Mouse (Mus musculus): Measurements from ENCODE around the gene Gm45062. TPM values are rescaled to one million over a fixed set of nuclear protein-coding genes. Genes with fewer than 3 reads are reported as not detected.

The Gm45062 gene
- polyA plus RNA-seq, 1 experiment from 2014 or later, result 9.2 TPM

DNA sequence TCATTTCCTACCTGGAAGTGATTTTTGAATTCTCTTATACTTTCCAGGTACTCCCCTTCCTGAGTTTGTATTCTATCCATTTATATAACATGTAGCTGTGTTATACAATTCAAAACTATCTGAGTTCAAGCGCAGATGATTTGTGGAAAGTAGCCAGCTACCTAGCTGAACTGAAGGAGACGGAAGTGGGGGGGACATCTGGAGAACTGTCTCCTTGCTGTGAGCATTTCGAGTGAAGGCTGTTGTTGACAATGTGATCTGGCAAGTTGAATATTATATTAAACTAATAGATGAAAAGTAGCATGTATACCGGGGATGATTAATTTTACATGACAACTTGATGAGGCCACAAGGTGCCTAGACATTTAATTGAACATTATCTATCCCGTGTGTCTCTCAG is 196.3 kb downstream of the Gm45062 start:
- Histone ChIP-seq H3K4me1 (replicated peaks) (no peaks in the 10 kb centered on the region), H3K9ac (no peak overlapping the region), H3K4me2 (no peak overlapping the region), H3K27me3 (replicated peaks) (no peaks in the 10 kb centered on the region), H3K27ac (ENCODE audit: poor library complexity, severe bottlenecking) (no peak overlapping the region), H3K4me3 (no peak overlapping the region), H3K36me3 (no peaks in the 10 kb centered on the region), H3K9me3 (replicated peaks) (0 out of 2 replicates have a peak, but pooled peaks cover 3% of the 10 kb centered on the region)
- ATAC-seq (ENCODE audit: insufficient number of reproducible peaks, low FRiP score), result no peak
- WGBS, result 86% methylated on average over 5 of the region's 5 CpGs

DNA sequence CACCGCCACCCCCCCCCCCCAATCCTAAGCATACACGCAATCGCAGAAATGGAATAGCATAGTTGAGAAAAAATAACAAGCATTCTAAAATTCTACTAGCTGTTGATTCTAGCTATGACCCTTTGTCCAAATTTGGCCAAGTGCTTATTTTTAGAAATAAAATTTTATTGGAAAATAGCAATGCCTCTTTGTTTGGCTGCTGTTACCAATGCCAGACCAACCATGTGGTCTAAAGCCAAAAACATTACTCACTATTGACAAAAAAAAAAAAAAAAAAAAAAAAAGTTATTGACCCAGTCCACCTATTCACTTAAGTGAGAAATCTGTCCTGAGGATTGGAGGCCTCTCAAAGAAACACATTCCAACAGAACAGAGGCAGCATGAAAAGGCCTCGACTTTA is 199.3 kb downstream of the Gm45062 start:
- no peak overlapping the region for H3K9ac ChIP-seq
- H3K27ac ChIP-seq (ENCODE audit: poor library complexity, severe bottlenecking), result no peak overlapping the region
- 0 out of 2 replicates have a peak, but pooled peaks cover 3% of the 10 kb centered on the region for H3K9me3 ChIP-seq (replicated peaks)
- no peak overlapping the region for H3K4me3 ChIP-seq
- no peak overlapping the region for H3K4me2 ChIP-seq
- 85% methylated on average over 4 of the region's 4 CpGs for WGBS
- H3K36me3 ChIP-seq, result no peaks in the 10 kb centered on the region
- no peaks in the 10 kb centered on the region for H3K4me1 ChIP-seq (replicated peaks)
- no peak for ATAC-seq (ENCODE audit: insufficient number of reproducible peaks, low FRiP score)
- H3K27me3 ChIP-seq (replicated peaks), result no peaks in the 10 kb centered on the region

DNA sequence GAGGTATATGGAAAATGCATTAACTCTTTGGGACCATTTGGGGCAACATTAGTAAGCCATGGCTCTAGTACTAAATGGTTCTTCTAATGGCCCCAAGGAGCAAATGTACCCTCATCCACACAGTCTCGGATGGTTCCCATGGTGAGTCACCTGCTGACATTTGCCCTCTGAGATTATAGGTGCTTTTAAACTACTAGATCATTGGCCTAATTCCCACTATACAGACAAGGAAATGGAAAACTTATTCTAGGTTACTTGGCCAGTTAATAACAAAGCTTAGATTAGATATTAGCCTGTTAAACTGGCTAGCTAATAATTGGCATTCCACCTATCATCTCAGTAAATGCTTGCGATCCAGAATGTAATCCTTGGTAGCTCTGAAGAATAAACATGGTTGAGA is 203.2 kb downstream of the Gm45062 start:
- Histone ChIP-seq H3K4me1 (replicated peaks) (no peaks in the 10 kb centered on the region), H3K4me2 (no peak overlapping the region), H3K27me3 (replicated peaks) (no peaks in the 10 kb centered on the region), H3K4me3 (no peak overlapping the region), H3K27ac (ENCODE audit: poor library complexity, severe bottlenecking) (no peak overlapping the region), H3K9me3 (replicated peaks) (no peaks in the 10 kb centered on the region), H3K9ac (no peak overlapping the region), H3K36me3 (no peaks in the 10 kb centered on the region)
- 85% methylated on average over 2 of the region's 2 CpGs for WGBS
- ATAC-seq (ENCODE audit: insufficient number of reproducible peaks, low FRiP score), result no peak

DNA sequence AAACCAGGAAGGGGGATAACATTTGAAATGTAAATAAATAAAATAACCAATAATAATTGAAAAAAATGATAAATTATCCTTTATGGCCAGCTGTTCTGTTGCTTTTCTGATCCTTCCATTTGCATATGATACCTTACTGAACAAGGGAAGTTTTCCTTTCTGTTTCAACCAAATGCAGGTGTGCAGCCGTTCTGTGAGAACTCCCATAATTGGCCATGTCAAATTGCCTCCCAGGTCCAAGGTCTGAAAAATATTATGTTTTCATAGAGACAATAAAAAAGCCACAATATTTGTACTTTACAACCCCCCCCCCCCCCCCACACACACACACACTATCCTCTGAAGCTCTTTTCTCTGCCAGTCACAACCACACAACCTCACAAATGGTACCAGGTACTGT is 206.1 kb downstream of the Gm45062 start:
- Histone ChIP-seq H3K4me2 (no peak overlapping the region), H3K9ac (no peak overlapping the region), H3K9me3 (replicated peaks) (no peaks in the 10 kb centered on the region), H3K4me1 (replicated peaks) (no peaks in the 10 kb centered on the region), H3K27me3 (replicated peaks) (no peaks in the 10 kb centered on the region), H3K27ac (ENCODE audit: poor library complexity, severe bottlenecking) (no peak overlapping the region), H3K36me3 (no peaks in the 10 kb centered on the region), H3K4me3 (no peak overlapping the region)
- WGBS, result 72% methylated on average over 1 of the region's 1 CpGs
- ATAC-seq (ENCODE audit: insufficient number of reproducible peaks, low FRiP score), result no peak

DNA sequence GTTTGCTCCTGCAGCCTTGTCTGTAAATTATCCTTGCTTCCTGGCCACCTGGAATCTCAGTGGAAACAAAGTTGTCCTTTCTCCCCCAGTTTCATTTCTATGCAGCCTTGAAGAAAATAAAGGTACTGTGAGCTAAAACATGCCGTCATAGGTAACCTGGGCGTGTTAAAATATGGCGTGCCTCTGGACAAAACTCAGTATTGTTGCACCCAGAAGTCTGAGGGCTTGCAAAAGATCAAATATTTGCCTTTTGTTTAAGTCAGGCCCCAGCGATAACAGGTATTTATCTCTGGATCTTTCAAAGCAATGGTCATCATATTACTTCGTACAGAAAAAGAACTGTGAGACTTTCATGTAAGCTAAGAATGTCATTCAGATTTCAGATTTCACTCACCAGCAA is 206.7 kb downstream of the Gm45062 start:
- H3K36me3 ChIP-seq, result no peaks in the 10 kb centered on the region
- H3K4me1 ChIP-seq (replicated peaks), result no peaks in the 10 kb centered on the region
- no peak for ATAC-seq (ENCODE audit: insufficient number of reproducible peaks, low FRiP score)
- no peaks in the 10 kb centered on the region for H3K27me3 ChIP-seq (replicated peaks)
- H3K9ac ChIP-seq, result no peak overlapping the region
- H3K4me3 ChIP-seq, result no peak overlapping the region
- WGBS, result 82% methylated on average over 5 of the region's 5 CpGs
- H3K4me2 ChIP-seq, result no peak overlapping the region
- no peaks in the 10 kb centered on the region for H3K9me3 ChIP-seq (replicated peaks)
- H3K27ac ChIP-seq (ENCODE audit: poor library complexity, severe bottlenecking), result no peak overlapping the region

DNA sequence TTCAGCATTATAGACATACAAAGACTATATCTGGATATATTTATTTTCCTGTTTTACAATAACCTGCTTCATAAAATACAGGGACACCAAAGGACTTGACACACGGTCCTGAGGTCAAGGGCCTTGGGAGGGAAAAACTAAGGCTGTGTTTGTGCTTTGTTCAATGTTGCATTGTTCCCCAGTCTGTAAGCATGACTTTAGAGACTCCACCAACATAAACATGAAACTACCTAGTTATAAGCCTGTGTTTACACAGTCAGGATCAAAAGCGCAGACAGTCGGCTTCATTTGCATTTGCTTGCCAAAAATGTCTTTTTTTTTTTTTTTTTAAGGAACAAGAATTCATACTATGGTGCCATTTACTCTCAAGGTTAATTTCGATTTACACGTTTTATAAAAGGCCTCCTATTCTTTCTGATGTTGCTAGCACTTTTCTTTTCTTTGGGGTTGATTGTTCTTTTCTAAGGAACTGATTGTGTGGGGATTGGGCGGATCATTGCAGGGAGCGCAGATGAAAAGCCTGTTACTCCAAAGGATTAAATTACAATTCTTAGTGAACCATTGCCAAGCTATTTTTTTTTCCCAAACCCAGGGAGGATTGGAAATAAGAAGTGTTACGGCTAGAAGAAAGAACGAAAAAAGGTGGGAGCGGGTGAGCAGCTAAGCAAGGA is 208.6 kb downstream of the Gm45062 start:
- ATAC-seq (ENCODE audit: insufficient number of reproducible peaks, low FRiP score), result no peak
- no peaks in the 10 kb centered on the region for H3K27me3 ChIP-seq (replicated peaks)
- H3K4me3 ChIP-seq, result no peak overlapping the region
- WGBS, result 81% methylated on average over 10 of the region's 10 CpGs
- peaks cover 9% of the 10 kb centered on the region for H3K4me1 ChIP-seq (replicated peaks)
- H3K36me3 ChIP-seq, result no peaks in the 10 kb centered on the region
- H3K9ac ChIP-seq, result no peak overlapping the region
- no peak overlapping the region for H3K4me2 ChIP-seq
- H3K9me3 ChIP-seq (replicated peaks), result no peaks in the 10 kb centered on the region
- no peak overlapping the region for H3K27ac ChIP-seq (ENCODE audit: poor library complexity, severe bottlenecking)

DNA sequence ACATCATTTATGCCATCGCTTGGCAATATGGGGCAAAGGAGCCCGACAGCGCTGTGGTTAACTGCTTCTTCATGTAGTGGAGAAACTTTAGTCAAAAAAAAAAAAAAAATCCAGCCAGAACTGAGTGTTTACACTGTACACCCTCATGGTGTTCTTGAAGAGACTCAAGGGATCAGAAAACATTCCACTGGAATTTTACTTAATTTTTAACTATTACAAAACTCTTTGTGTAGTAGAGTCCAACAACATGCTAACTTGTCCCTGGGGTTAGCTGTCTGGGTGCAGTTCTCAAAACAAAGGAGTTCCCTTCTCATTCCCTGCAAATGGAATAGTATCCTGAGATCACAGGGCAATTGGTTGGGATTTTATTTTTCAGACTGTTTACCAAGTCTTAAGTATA is 210.7 kb downstream of the Gm45062 start:
- Histone ChIP-seq H3K9ac (no peak overlapping the region), H3K27ac (ENCODE audit: poor library complexity, severe bottlenecking) (no peak overlapping the region), H3K9me3 (replicated peaks) (no peaks in the 10 kb centered on the region), H3K36me3 (no peaks in the 10 kb centered on the region), H3K4me3 (no peak overlapping the region), H3K4me1 (replicated peaks) (peaks cover 23% of the 10 kb centered on the region), H3K4me2 (no peak overlapping the region), H3K27me3 (replicated peaks) (no peaks in the 10 kb centered on the region)
- no peak for ATAC-seq (ENCODE audit: insufficient number of reproducible peaks, low FRiP score)
- WGBS, result 88% methylated on average over 3 of the region's 3 CpGs

DNA sequence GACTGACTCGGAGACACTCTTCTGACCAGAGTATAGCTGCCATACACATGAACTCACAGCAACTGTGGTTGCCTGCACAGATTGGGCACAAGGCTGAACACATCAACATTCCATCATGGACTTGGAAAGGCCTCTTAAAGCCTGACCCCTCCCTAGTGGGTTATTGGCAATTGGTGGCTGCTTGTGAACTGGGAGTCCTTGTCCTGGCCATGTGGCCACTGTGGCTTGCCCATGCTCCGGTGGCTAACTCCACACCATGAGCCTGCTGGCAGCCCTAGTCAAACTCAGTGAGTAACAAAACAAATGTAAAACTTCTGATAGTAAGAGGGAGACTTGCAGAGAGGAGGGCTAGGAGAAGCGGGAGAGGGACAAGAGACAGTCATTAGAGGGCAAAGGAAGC is 212.9 kb downstream of the Gm45062 start:
- Histone ChIP-seq H3K4me3 (no peak overlapping the region), H3K9ac (no peak overlapping the region), H3K27ac (ENCODE audit: poor library complexity, severe bottlenecking) (peak overlapping the region; percentile 36), H3K27me3 (replicated peaks) (no peaks in the 10 kb centered on the region), H3K4me2 (no peak overlapping the region), H3K4me1 (replicated peaks) (peaks cover 23% of the 10 kb centered on the region), H3K36me3 (no peaks in the 10 kb centered on the region), H3K9me3 (replicated peaks) (no peaks in the 10 kb centered on the region)
- no peak for ATAC-seq (ENCODE audit: insufficient number of reproducible peaks, low FRiP score)
- WGBS, result 74% methylated on average over 3 of the region's 3 CpGs

DNA sequence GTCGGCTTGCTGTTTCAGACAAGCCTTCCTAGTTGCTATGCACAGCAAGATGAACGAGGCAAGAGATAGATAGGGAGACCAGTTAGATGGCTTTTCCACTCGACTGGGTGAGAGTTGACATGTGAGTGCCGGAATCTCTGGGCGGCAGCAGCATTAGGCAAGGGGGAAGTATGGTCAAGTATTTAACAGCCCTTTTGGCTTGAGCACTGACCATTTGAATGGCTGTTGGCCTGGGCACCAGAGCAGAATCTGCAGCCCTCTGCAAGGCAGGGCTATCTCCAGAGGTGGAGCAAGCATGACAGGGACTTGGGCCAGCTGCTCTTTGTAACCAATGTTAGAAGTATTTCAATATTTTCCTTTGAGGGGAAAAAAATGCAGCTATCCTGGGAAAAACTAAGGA is 213.7 kb downstream of the Gm45062 start:
- H3K9ac ChIP-seq, result no peak overlapping the region
- H3K4me3 ChIP-seq, result no peak overlapping the region
- no peak for ATAC-seq (ENCODE audit: insufficient number of reproducible peaks, low FRiP score)
- no peaks in the 10 kb centered on the region for H3K36me3 ChIP-seq
- peak overlapping the region; percentile 46; the same call in 1 of the 2 replicates for H3K27ac ChIP-seq (ENCODE audit: poor library complexity, severe bottlenecking)
- H3K4me1 ChIP-seq (replicated peaks), result peaks cover 23% of the 10 kb centered on the region
- no peaks in the 10 kb centered on the region for H3K27me3 ChIP-seq (replicated peaks)
- WGBS, result 11% methylated on average over 5 of the region's 5 CpGs
- H3K9me3 ChIP-seq (replicated peaks), result no peaks in the 10 kb centered on the region
- H3K4me2 ChIP-seq, result peak overlapping the region; percentile 8; the same call in 1 of the 2 replicates

DNA sequence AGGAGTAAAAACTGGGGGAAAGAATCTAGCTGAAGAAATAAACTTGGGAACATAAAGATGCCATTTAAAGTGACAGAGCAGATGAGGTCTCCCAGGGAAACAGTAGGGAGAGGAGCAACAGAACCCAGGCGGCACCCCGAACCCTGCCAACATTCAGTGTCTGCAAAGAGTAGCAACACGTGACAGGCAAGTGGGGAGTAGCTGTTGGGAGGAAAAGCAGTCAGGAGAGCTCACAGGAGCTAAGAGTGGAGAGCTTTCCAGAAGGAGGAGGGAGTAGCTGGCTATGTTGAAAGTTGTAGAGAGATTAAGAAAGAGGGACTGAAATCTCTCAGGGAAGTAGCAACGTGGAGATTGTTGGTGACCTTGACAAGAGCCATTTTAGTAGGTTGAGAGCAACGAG is 214.2 kb downstream of the Gm45062 start:
- no peak overlapping the region for H3K4me3 ChIP-seq
- peak overlapping the region; percentile 46 for H3K27ac ChIP-seq (ENCODE audit: poor library complexity, severe bottlenecking)
- WGBS, result 19% methylated on average over 5 of the region's 5 CpGs
- H3K4me1 ChIP-seq (replicated peaks), result peaks cover 23% of the 10 kb centered on the region
- no peak; the same call in 1 of the 2 replicates for ATAC-seq (ENCODE audit: insufficient number of reproducible peaks, low FRiP score)
- H3K27me3 ChIP-seq (replicated peaks), result no peaks in the 10 kb centered on the region
- H3K36me3 ChIP-seq, result no peaks in the 10 kb centered on the region
- H3K4me2 ChIP-seq, result no peak overlapping the region
- no peaks in the 10 kb centered on the region for H3K9me3 ChIP-seq (replicated peaks)
- no peak overlapping the region for H3K9ac ChIP-seq

DNA sequence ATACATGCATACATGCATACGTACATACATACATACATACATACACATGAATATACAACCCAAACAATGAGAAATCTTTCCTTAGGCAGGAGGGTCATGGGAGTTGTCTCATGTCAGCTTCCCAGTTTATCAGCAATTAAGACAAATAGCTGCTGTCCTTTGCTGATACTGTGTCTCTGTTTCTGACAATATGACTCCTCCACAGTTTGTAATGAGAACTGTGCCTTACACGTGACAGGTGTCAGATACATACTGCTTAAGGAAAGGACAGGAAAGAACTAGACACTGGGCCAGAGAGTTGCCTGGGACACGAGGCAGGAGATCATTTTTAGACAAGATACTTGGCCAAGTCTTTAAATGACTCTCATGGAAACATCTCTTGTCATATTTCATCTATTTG is 215.1 kb downstream of the Gm45062 start:
- Histone ChIP-seq H3K4me2 (no peak overlapping the region), H3K9ac (no peak overlapping the region), H3K9me3 (replicated peaks) (no peaks in the 10 kb centered on the region), H3K27me3 (replicated peaks) (no peaks in the 10 kb centered on the region), H3K4me1 (replicated peaks) (peaks cover 23% of the 10 kb centered on the region), H3K4me3 (no peak overlapping the region), H3K36me3 (no peaks in the 10 kb centered on the region), H3K27ac (ENCODE audit: poor library complexity, severe bottlenecking) (no peak overlapping the region)
- 54% methylated on average over 3 of the region's 3 CpGs for WGBS
- no peak for ATAC-seq (ENCODE audit: insufficient number of reproducible peaks, low FRiP score)

DNA sequence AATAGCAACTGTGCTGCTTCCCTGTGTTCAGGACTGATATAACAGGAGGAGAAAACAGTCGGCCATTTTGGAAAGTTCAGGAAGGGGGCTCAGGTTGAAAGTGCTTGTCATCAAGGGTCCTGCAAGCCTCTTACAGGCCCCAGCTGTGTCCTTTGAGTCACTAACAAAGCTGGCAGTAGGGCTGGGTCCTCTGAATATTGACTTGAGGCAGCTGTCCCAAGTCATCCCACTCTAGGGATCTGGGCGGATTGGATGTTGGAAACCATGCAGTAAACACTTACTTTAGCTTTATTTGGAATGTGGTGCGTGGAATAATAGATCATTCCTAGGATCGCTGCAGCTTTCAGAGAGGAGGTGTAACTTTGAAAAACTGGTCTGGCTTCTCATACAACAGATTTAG is 215.6 kb downstream of the Gm45062 start:
- Histone ChIP-seq H3K9ac (no peak overlapping the region), H3K4me3 (no peak overlapping the region), H3K27ac (ENCODE audit: poor library complexity, severe bottlenecking) (no peak overlapping the region), H3K9me3 (replicated peaks) (no peaks in the 10 kb centered on the region), H3K36me3 (no peaks in the 10 kb centered on the region), H3K27me3 (replicated peaks) (no peaks in the 10 kb centered on the region), H3K4me1 (replicated peaks) (peaks cover 23% of the 10 kb centered on the region), H3K4me2 (no peak overlapping the region)
- WGBS, result 72% methylated on average over 4 of the region's 4 CpGs
- ATAC-seq (ENCODE audit: insufficient number of reproducible peaks, low FRiP score), result no peak

Data from heart, embryonic 12.5 days (tissue).